17 mouse cellular contexts compared by ENCODE assay signal in genomic region chr13:117898052-117898451, GRCm38 (mm10).
DNase-seq lines count a peak whose midpoint lies in the region; ATAC-seq lines count a peak whose summit lies in the region.
"Had no signal": no experiment of that assay in that cellular context is flagged by ENCODE, and none has a peak within 500 bp of the region (broad histone marks: within the 10 kb centered on the region; RNA-seq: fewer than 3 reads in every experiment).

No protein-coding gene starts in this region.

- H3K4me1 ChIP-seq in forebrain, embryonic 13.5 days = no peaks in the 10 kb centered on the region
- H3K4me1 ChIP-seq: lung, embryonic 15.5 days; midbrain, embryonic 13.5 days had no signal

- no peaks in the 10 kb centered on the region for H3K9me3 ChIP-seq in forebrain, embryonic 13.5 days (replicated peaks)
- H3K9me3 ChIP-seq: lung, embryonic 15.5 days; midbrain, embryonic 13.5 days had no signal

- no peaks in the 10 kb centered on the region for H3K36me3 ChIP-seq in forebrain, embryonic 13.5 days (ENCODE audit: poor library complexity, severe bottlenecking)
- H3K36me3 ChIP-seq: lung, embryonic 15.5 days; midbrain, embryonic 13.5 days had no signal

- no peaks in the 10 kb centered on the region for H3K27me3 ChIP-seq in forebrain, embryonic 13.5 days
- H3K27me3 ChIP-seq: lung, embryonic 15.5 days; midbrain, embryonic 13.5 days had no signal

- no peak overlapping the region for H3K4me2 ChIP-seq in forebrain, embryonic 13.5 days
- H3K4me2 ChIP-seq: lung, embryonic 15.5 days; midbrain, embryonic 13.5 days had no signal

- no peak overlapping the region for H3K9ac ChIP-seq in forebrain, embryonic 13.5 days
- H3K9ac ChIP-seq: lung, embryonic 15.5 days; midbrain, embryonic 13.5 days had no signal

- DNase-seq in adrenal gland, adult 2 months = peak; percentile 17
- no peak for DNase-seq in adrenal gland, postnatal 25 days
- DNase-seq in heart, postnatal 10 days = peak; percentile 22 to 23
- no peak for DNase-seq in heart, postnatal 14 days
- DNase-seq in lung, postnatal 10 days = peak; percentile 5
- DNase-seq in lung, postnatal 4 days = no peak
- DNase-seq: embryo, embryonic 11 days; kidney, adult 18-20 months; kidney, postnatal 36 days; thymus, postnatal 14 days had no signal

- no peak overlapping the region for H3K4me3 ChIP-seq in forebrain, embryonic 13.5 days
- H3K4me3 ChIP-seq: lung, embryonic 15.5 days; midbrain, embryonic 13.5 days; myocyte had no signal

- no peak overlapping the region for H3K27ac ChIP-seq in forebrain, embryonic 13.5 days
- H3K27ac ChIP-seq: hindbrain, postnatal 0 days; lung, embryonic 15.5 days; midbrain, embryonic 13.5 days had no signal

- 87% methylated on average over 2 of the region's 2 CpGs for WGBS in forebrain, embryonic 13.5 days

- ATAC-seq in hematopoietic stem cell, adult 5-6 weeks (replicated peaks in 1 of 2; ENCODE audit: insufficient read depth in 1 of 2, low FRiP score in 2 of 2, low TSS enrichment in 1 of 2, low read depth in 1 of 2, poor library complexity in 2 of 2, severe bottlenecking in 2 of 2) = peak; percentile 91 to 93
- no peak for ATAC-seq in forebrain, embryonic 13.5 days
- ATAC-seq: forebrain, embryonic 14.5 days; hindbrain, postnatal 0 days; midbrain, embryonic 13.5 days had no signal

- intact Hi-C loops in heart, postnatal 10 days (cut with DNase I) = no loop called here
- intact Hi-C loops in heart, postnatal 14 days (cut with DNase I) = no loop called here

Comparison
In these comparisons a context has a peak if more than half of its experiments do, and no peak if none do; other contexts are left out.
1. DNase-seq: peak in adrenal gland, adult 2 months (single experiment), heart, postnatal 10 days (2 of 2) and lung, postnatal 10 days (single experiment); none in adrenal gland, postnatal 25 days (single experiment), heart, postnatal 14 days (0 of 2) and lung, postnatal 4 days (0 of 2).